Mouse (Mus musculus): ENCODE results near the gene Cass4. TPM values are rescaled to one million over a fixed set of nuclear protein-coding genes. Genes with fewer than 3 reads are reported as not detected.
A peak's percentile ranks its signal among the peaks of the same experiment; 100 is the strongest.

Gene Cass4
- total and polyA plus RNA-seq, 2 experiments from 2014 or later = 0.05 to 0.11 TPM

DNA sequence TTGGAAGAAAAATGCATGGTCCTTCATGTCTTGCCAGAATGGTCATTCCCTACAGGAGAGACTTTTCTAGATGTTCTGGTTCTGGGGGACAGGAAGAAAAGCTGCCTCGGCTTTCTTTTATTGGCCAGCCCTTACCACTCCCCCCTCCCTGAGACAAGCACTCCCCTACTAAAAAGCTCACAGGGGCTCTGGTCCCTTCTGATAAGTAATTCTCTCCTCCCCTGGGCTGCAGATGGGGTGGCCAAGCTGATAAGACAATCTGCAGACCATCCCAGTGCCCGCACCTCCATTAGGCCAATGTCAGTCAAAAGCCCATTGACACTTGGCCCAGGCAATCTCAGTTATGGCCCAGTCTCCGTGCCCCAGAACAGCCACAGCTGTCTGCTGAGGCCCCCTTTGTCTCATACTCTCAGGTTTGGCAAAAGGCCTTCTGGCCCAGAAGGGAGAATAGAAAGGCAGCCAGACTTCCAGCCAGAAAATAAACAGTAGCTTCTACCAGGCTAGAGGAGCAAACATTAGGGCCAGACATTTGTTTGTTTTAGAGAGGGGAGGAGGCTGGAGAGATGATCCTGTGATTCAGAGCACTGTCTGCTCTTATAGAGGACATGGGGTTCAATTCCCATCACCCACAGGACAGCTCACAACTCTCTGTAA is 45.2 kb upstream of the Cass4 start:
- TF ChIP-seq CTCF (IDR thresholded peaks at IDR 0.05) = no peak
- H3K9me3 ChIP-seq (ENCODE audit: low read length) = no peaks in the 10 kb centered on the region
- 61% methylated on average over 3 of the region's 3 CpGs for WGBS
- H3K27me3 ChIP-seq (ENCODE audit: insufficient read depth, low read length) = no peaks in the 10 kb centered on the region
- DNase-seq (ENCODE audit: low spot score) (peak; percentile 73), ATAC-seq (ENCODE audit: low FRiP score) (no peak)
- H3K36me3 ChIP-seq (ENCODE audit: insufficient read depth, low read length) = no peaks in the 10 kb centered on the region
- no peak overlapping the region for H3K9ac ChIP-seq (replicated peaks; ENCODE audit: low read length, poor library complexity, severe bottlenecking)
- no peak overlapping the region for H3K4me2 ChIP-seq (ENCODE audit: low read depth, low read length, poor library complexity, severe bottlenecking)
- no peak overlapping the region for H3K27ac ChIP-seq (ENCODE audit: low read depth, low read length)
- no peak overlapping the region for H3K4me3 ChIP-seq (ENCODE audit: low read depth, low read length)
- H3K4me1 ChIP-seq (ENCODE audit: insufficient read depth, low read length) = peaks cover 3% of the 10 kb centered on the region; the same call in 1 of the 2 replicates

DNA sequence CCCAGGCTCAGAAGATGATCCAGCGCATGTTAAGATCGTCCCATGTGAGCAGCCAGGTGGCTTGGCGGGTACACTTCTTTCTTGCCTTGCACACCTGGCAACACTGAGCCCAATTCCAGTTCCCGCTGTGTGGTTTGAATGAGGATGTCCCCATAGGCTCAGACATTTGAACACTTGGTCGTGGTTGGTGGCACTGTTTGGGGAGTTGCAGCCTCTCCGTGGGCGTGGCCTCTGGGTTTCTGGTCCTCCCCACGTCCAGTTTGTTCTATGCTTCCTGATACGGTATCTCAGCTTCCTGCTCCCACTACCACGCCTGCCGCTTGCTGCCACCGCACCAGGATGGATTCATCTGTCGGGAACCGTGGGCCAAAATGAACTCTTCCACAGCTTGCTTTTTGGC is 43.8 kb upstream of the Cass4 start:
- no peak overlapping the region for H3K27ac ChIP-seq (ENCODE audit: low read depth, low read length)
- no peaks in the 10 kb centered on the region for H3K36me3 ChIP-seq (ENCODE audit: insufficient read depth, low read length)
- no peak overlapping the region for H3K4me3 ChIP-seq (ENCODE audit: low read depth, low read length)
- no peak overlapping the region for H3K4me2 ChIP-seq (ENCODE audit: low read depth, low read length, poor library complexity, severe bottlenecking)
- TF ChIP-seq CTCF (IDR thresholded peaks at IDR 0.05) = no peak
- no peaks in the 10 kb centered on the region for H3K9me3 ChIP-seq (ENCODE audit: low read length)
- 83% methylated on average over 14 of the region's 14 CpGs for WGBS
- ATAC-seq (ENCODE audit: low FRiP score) = no peak
- no peak overlapping the region for H3K9ac ChIP-seq (replicated peaks; ENCODE audit: low read length, poor library complexity, severe bottlenecking)
- no peaks in the 10 kb centered on the region for H3K27me3 ChIP-seq (ENCODE audit: insufficient read depth, low read length)
- peaks cover 3% of the 10 kb centered on the region; the same call in 1 of the 2 replicates for H3K4me1 ChIP-seq (ENCODE audit: insufficient read depth, low read length)
- DNase-seq (ENCODE audit: low spot score) = no peak

DNA sequence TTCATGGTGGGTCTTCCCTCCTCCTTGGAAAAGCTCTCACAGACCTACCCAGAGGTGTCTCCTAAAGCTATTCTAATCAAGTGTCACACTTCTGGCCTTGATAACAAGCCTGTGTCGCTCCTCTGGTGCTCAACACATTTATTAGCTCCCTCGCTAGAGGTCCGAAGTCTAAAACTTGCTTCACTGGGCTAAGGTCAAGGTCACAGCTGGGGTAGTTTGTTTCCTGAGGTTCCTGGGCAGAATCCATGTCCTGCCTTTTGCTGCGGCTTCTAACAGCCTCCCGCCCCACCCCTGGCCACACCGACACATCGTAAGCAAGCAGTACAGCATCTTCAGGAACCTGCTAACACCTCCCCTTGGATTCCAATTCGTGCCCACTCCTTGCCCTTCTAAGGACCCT is 42.8 kb upstream of the Cass4 start:
- DNase-seq (ENCODE audit: low spot score) = no peak
- no peak for ATAC-seq (ENCODE audit: low FRiP score)
- H3K4me1 ChIP-seq (ENCODE audit: insufficient read depth, low read length) = peaks cover 3% of the 10 kb centered on the region; the same call in 1 of the 2 replicates
- H3K36me3 ChIP-seq (ENCODE audit: insufficient read depth, low read length) = no peaks in the 10 kb centered on the region
- no peak overlapping the region for H3K4me3 ChIP-seq (ENCODE audit: low read depth, low read length)
- WGBS = 86% methylated on average over 8 of the region's 8 CpGs
- no peaks in the 10 kb centered on the region for H3K9me3 ChIP-seq (ENCODE audit: low read length)
- no peaks in the 10 kb centered on the region for H3K27me3 ChIP-seq (ENCODE audit: insufficient read depth, low read length)
- no peak overlapping the region for H3K4me2 ChIP-seq (ENCODE audit: low read depth, low read length, poor library complexity, severe bottlenecking)
- no peak overlapping the region for H3K9ac ChIP-seq (replicated peaks; ENCODE audit: low read length, poor library complexity, severe bottlenecking)
- no peak overlapping the region for H3K27ac ChIP-seq (ENCODE audit: low read depth, low read length)
- TF ChIP-seq CTCF (IDR thresholded peaks at IDR 0.05) = no peak

DNA sequence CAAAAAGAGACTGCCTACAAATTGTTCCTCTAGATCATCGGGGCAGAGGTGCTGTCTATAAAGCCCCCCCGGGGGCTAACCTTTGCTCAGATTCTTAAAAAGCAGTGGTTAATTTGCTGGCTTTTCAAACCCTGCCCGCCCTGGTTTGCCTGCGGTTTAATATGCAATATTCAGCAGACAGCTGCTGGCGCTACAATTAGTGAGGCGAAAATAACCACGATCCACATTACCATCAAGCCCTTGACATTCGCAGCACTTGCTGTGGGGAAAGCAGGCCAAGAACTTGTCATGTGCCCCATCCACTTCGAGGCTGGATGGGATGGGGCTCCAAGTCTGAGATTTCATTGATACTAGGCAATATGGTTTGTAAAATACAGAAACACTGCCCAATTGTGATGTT is 40.4 kb upstream of the Cass4 start:
- Histone ChIP-seq H3K4me3 (ENCODE audit: low read depth, low read length) (no peak overlapping the region), H3K9me3 (ENCODE audit: low read length) (no peaks in the 10 kb centered on the region), H3K27me3 (ENCODE audit: insufficient read depth, low read length) (no peaks in the 10 kb centered on the region), H3K27ac (ENCODE audit: low read depth, low read length) (no peak overlapping the region), H3K4me2 (ENCODE audit: low read depth, low read length, poor library complexity, severe bottlenecking) (no peak overlapping the region), H3K36me3 (ENCODE audit: insufficient read depth, low read length) (no peaks in the 10 kb centered on the region), H3K4me1 (ENCODE audit: insufficient read depth, low read length) (peaks cover 3% of the 10 kb centered on the region; the same call in 1 of the 2 replicates), H3K9ac (replicated peaks; ENCODE audit: low read length, poor library complexity, severe bottlenecking) (no peak overlapping the region)
- 52% methylated on average over 9 of the region's 9 CpGs for WGBS
- no peak for ATAC-seq (ENCODE audit: low FRiP score)
- DNase-seq (ENCODE audit: low spot score) = peak; percentile 75
- no peak for TF ChIP-seq CTCF (IDR thresholded peaks at IDR 0.05)

DNA sequence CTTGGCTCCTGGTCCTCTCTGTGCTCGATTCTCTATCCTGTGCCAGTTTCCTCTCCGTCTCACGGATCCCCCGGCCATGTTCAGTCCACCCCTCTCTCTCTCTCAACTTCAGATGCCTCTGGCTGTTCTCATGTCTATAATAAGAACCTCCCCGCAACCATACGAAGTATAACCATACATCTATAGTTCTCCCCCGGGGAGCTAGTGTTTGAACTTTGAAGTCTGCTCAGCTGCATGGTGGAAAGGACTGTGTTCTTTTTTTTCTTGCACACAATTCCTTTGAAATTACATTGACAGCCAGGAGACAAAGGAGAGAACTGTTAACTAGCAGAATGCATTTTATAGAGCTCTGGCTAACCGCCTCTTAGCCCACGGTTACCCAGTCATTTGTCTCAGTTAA is 38.8 kb upstream of the Cass4 start:
- H3K27ac ChIP-seq (ENCODE audit: low read depth, low read length) = no peak overlapping the region
- H3K4me2 ChIP-seq (ENCODE audit: low read depth, low read length, poor library complexity, severe bottlenecking) = no peak overlapping the region
- DNase-seq (ENCODE audit: low spot score) (no peak), ATAC-seq (ENCODE audit: low FRiP score) (0 out of 2 replicates have a peak, but pooled peaks have one; percentile 15)
- H3K9me3 ChIP-seq (ENCODE audit: low read length) = no peaks in the 10 kb centered on the region
- H3K4me3 ChIP-seq (ENCODE audit: low read depth, low read length) = no peak overlapping the region
- no peak overlapping the region for H3K9ac ChIP-seq (replicated peaks; ENCODE audit: low read length, poor library complexity, severe bottlenecking)
- no peaks in the 10 kb centered on the region for H3K27me3 ChIP-seq (ENCODE audit: insufficient read depth, low read length)
- WGBS = 49% methylated on average over 9 of the region's 9 CpGs
- no peaks in the 10 kb centered on the region for H3K36me3 ChIP-seq (ENCODE audit: insufficient read depth, low read length)
- no peak for TF ChIP-seq CTCF (IDR thresholded peaks at IDR 0.05)
- H3K4me1 ChIP-seq (ENCODE audit: insufficient read depth, low read length) = no peaks in the 10 kb centered on the region

DNA sequence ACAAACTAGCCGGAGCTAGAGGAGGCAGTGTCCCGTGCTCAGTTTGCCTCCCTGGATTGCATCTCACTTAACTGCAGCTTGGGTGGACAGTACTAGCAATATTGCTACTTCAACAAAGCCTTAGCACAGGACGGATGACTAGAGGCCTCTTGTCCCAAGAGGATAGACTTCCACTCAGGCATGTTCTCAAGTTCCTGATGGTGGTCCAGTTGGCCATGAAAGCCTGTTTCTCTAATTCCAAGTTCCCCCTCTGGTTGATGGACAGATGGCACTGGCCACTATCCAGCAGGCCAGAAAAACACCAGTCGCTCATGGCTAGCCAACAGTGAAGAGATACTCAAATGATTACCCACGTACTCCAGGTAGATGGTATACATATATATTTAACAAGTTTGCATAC is 37.8 kb upstream of the Cass4 start:
- no peaks in the 10 kb centered on the region for H3K27me3 ChIP-seq (ENCODE audit: insufficient read depth, low read length)
- WGBS = 74% methylated on average over 5 of the region's 5 CpGs
- no peak overlapping the region for H3K4me2 ChIP-seq (ENCODE audit: low read depth, low read length, poor library complexity, severe bottlenecking)
- ATAC-seq (ENCODE audit: low FRiP score) = no peak
- no peaks in the 10 kb centered on the region for H3K36me3 ChIP-seq (ENCODE audit: insufficient read depth, low read length)
- no peak overlapping the region for H3K4me3 ChIP-seq (ENCODE audit: low read depth, low read length)
- no peak overlapping the region for H3K9ac ChIP-seq (replicated peaks; ENCODE audit: low read length, poor library complexity, severe bottlenecking)
- H3K4me1 ChIP-seq (ENCODE audit: insufficient read depth, low read length) = no peaks in the 10 kb centered on the region
- no peak overlapping the region for H3K27ac ChIP-seq (ENCODE audit: low read depth, low read length)
- no peak for TF ChIP-seq CTCF (IDR thresholded peaks at IDR 0.05)
- DNase-seq (ENCODE audit: low spot score) = peak; percentile 70
- H3K9me3 ChIP-seq (ENCODE audit: low read length) = no peaks in the 10 kb centered on the region

Data from midbrain, postnatal 0 days (tissue).